Mouse (Mus musculus): ENCODE measurements around the gene Gm13178. TPM values are rescaled to one million over a fixed set of nuclear protein-coding genes. Genes with fewer than 3 reads are reported as not detected.
A peak's percentile ranks its signal among the peaks of the same experiment; 100 is the strongest.

Gm13178 gene
- polyA plus RNA-seq (2012; rRNA removed) = not detected in 2 replicates

DNA sequence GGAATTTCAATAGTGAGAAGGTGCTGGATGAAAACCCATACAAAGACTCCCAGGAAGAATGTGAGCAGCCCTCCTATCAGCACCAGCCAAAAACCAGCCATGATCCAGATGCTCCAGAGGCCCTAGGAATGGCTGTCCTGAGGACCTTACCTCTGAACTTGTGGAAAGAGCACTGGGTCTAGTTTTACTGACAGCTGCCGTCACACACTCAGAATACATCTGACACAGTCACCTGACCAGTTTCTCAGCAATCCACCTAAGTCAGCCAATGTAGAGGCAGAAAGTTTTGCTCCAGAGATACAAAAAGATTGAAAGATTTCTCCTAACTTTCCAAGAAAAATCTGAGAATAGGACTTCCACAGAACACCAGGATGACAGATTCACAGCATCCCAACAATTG is at the start of gene Gm13178:
Gene Gm13178, minus strand, starts transcription at position 101 of the 400 bp plus-strand sequence.
- WGBS = 75% methylated on average over 1 of the region's 1 CpGs
- DNase-seq (ENCODE audit: low read depth, low spot score) = no peak

DNA sequence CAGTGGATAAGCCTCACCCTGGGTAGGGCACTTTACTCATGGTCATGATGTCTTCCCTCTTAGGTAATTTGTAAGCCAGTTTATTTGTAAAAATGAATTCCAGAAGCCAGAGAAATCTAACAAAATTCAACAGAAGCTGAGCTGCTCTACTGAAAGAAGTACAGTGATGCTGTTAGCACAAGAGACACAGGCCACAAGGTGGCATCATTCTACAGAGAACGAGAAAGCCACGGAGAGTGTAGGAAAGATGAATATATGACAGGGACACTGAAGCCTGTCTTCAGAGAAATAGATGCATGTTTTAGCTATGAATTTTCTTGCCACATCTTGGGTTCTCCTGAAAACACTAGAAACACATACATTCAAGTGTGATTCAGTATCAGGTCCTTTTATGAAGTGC is 44.5 kb upstream of the Gm13178 start:
- 12% methylated on average over 2 of the region's 2 CpGs for WGBS
- peak; percentile 27 for DNase-seq (ENCODE audit: low read depth, low spot score)

DNA sequence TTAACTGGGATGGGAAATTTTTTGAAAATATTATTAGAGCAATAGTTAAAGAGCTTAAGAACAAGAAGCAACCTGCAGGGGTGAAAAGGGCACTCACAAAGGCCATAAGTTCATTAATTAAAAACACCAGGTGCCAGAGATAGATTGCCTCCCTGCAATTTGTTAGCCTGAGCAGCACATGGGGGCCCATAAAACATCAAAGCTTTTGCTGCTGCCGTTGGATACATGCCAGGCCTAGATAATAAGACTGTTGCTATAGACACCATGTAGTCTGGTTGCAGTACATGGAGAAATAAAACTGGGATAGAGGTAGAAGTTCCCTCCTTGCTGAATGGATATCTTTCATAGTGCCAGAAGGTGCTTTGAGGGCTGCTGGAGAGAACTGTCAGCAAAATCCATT is 27.9 kb upstream of the Gm13178 start:
- no peak for DNase-seq (ENCODE audit: low read depth, low spot score)
- WGBS = 2% methylated on average over 1 of the region's 1 CpGs

DNA sequence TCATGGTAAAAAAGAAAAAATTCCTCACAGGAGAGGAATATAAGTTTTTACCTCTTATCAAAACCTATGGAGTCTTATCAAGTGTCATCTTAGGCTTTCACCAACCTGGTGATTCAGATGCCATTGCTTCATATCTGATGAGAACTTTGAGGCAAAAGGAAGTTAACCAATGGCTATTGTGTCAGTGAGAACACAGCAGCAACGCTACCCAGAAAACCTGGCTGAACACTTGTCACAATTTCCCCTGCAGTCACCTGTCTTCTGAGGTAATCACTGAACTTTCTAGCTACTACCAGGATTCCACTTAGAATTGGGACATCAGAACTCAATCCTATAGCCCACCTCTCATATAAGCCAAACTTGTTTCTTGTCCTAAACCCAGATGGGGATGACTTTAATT is 1.5 kb downstream of the Gm13178 start:
- no peak for DNase-seq (ENCODE audit: low read depth, low spot score)
- WGBS = 77% methylated on average over 1 of the region's 1 CpGs

DNA sequence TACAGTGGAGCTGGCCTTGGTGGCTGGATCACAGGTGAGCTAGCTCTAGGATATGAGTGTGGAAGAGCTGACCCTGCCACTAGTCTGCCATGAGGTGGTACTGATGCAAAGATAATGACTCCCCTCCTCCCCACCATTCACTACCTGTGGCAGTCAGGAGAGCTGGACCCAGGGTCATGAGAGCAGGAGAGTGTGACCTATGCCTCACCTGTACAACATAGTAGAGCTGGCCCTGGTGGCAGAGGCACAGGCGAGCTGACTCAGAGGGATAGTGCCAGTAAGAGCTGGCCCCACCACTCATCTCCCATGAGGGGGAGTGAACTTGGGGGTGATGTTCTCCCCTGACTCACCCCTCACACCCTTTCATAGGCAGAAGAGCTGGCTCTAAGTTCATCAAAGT is 2.9 kb downstream of the Gm13178 start:
- WGBS = 89% methylated on average over 1 of the region's 1 CpGs
- DNase-seq (ENCODE audit: low read depth, low spot score) = no peak

DNA sequence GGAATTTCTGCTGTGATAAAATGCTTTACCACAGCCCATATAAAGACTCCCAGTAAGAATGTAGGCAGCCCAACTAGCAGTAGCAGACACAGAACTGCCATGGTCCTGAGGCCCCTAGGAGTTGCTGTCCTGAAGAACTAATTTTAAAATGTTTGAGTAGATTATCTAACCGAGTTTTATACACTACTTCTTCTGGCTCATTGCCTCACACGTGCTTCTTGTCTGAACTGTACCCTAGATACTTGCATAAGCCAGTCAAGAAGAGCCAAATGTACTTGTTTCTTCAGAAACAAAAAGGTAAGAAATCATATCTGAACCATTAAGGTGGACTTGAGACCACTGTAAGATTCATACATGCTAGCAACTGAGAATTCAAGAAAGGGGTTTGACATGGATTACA is 34.9 kb downstream of the Gm13178 start, which contains the start of gene Gm436:
Gene Gm436, minus strand, starts transcription at position 101 of the 400 bp plus-strand sequence.
- WGBS = 41% methylated on average over 2 of the region's 2 CpGs
- no peak for DNase-seq (ENCODE audit: low read depth, low spot score)

Other genes starting within 250 kb of the Gm13178 start
- gene 9430007A20Rik, start 201.6 kb downstream of the Gm13178 start, polyA plus RNA-seq (2012; rRNA removed) = not detected in 2 replicates
- gene Gm13124, start 156.3 kb downstream of the Gm13178 start, polyA plus RNA-seq (2012; rRNA removed) = not detected in 2 replicates
- gene Aadacl4, start 107.7 kb downstream of the Gm13178 start, polyA plus RNA-seq (2012; rRNA removed) = not detected in 2 replicates
- gene Gm436, start 35.0 kb downstream of the Gm13178 start, polyA plus RNA-seq (2012; rRNA removed) = not detected in 2 replicates
- not detected in 2 replicates for gene Gm438, start 65.2 kb upstream of the Gm13178 start, polyA plus RNA-seq (2012; rRNA removed)
- gene Dhrs3, start 171.4 kb upstream of the Gm13178 start, polyA plus RNA-seq (2012; rRNA removed) = 64.8 and 76.8 TPM in 2 replicates